Mouse (Mus musculus): Measurements from ENCODE around the gene Vmn2r88. TPM values are rescaled to one million over a fixed set of nuclear protein-coding genes. Genes with fewer than 3 reads are reported as not detected.

Vmn2r88 gene
- polyA plus RNA-seq (2015; fragmentation: Nextera tagmentation; extraction: Ambion mirVana): not detected in 2 replicates

- H3K4me3 ChIP-seq (ENCODE audit: low read depth, low read length): no peak within 1 kb of the TSS
- H3K27me3 ChIP-seq (replicated peaks; ENCODE audit: control insufficient read depth, insufficient read depth, low read length): no peaks in the 10 kb centered on the region
- H3K9me3 ChIP-seq (ENCODE audit: control insufficient read depth): no peaks in the 10 kb centered on the region
- 76% methylated on average over 1 of the region's 1 CpGs for WGBS
- H3K9ac ChIP-seq (ENCODE audit: low read depth, low read length): no peak within 1 kb of the TSS
- no peak within 1 kb of the TSS for H3K27ac ChIP-seq (ENCODE audit: low read depth, low read length)
- no peaks in the 10 kb centered on the region for H3K4me1 ChIP-seq (replicated peaks; ENCODE audit: control insufficient read depth, insufficient read depth, low read length)
- H3K36me3 ChIP-seq (ENCODE audit: control insufficient read depth, insufficient read depth): no peaks in the 10 kb centered on the region
- ATAC-seq: no peak
- H3K4me2 ChIP-seq (replicated peaks; ENCODE audit: low read depth): no peak within 1 kb of the TSS
- no peak for TF ChIP-seq CTCF (IDR thresholded peaks at IDR 0.05; ENCODE audit: low read depth)
Measured at GRCm38 (mm10) chr14:51410520-51410919, at the start of gene Vmn2r88. TSS of gene Vmn2r88 (plus strand) at chr14:51410820.

- Histone ChIP-seq H3K4me1 (replicated peaks; ENCODE audit: control insufficient read depth, insufficient read depth, low read length) (no peaks in the 10 kb centered on the region), H3K4me2 (replicated peaks; ENCODE audit: low read depth) (no peak within 1 kb of the TSS)
- whole genome bisulfite sequencing: 85% methylated on average over 1 of the region's 1 CpGs
Measured at GRCm38 (mm10) chr14:51361456-51361855, 49.2 kb upstream of the Vmn2r88 start, which contains the start of gene Gm7247. TSS of gene Gm7247 (plus strand) at chr14:51361756.

GRCm38 (mm10) chr14:51382805-51383204 is 27.8 kb upstream of the Vmn2r88 start:
- no peaks in the 10 kb centered on the region for H3K27me3 ChIP-seq (replicated peaks; ENCODE audit: control insufficient read depth, insufficient read depth, low read length)
- TF ChIP-seq CTCF (IDR thresholded peaks at IDR 0.05; ENCODE audit: low read depth): no peak
- H3K36me3 ChIP-seq (ENCODE audit: control insufficient read depth, insufficient read depth): no peaks in the 10 kb centered on the region
- H3K9ac ChIP-seq (ENCODE audit: low read depth, low read length): no peak overlapping the region
- H3K4me3 ChIP-seq (ENCODE audit: low read depth, low read length): no peak overlapping the region
- H3K27ac ChIP-seq (ENCODE audit: low read depth, low read length): no peak overlapping the region
- no peaks in the 10 kb centered on the region for H3K4me1 ChIP-seq (replicated peaks; ENCODE audit: control insufficient read depth, insufficient read depth, low read length)
- H3K4me2 ChIP-seq (replicated peaks; ENCODE audit: low read depth): no peak overlapping the region
- H3K9me3 ChIP-seq (ENCODE audit: control insufficient read depth): 0 out of 2 replicates have a peak, but pooled peaks cover 2% of the 10 kb centered on the region
- 92% methylated on average over 20 of the region's 20 CpGs for WGBS
- no peak; the same call in 1 of the 2 replicates for ATAC-seq

More at GRCm38 (mm10) chr14:51361456-51361855, 49.2 kb upstream of the Vmn2r88 start, which contains the start of gene Gm7247:
- Histone ChIP-seq H3K27ac (ENCODE audit: low read depth, low read length) (no peak within 1 kb of the TSS), H3K9ac (ENCODE audit: low read depth, low read length) (no peak within 1 kb of the TSS), H3K9me3 (ENCODE audit: control insufficient read depth) (no peaks in the 10 kb centered on the region), H3K27me3 (replicated peaks; ENCODE audit: control insufficient read depth, insufficient read depth, low read length) (peaks cover 7% of the 10 kb centered on the region; the same call in 1 of the 2 replicates), H3K36me3 (ENCODE audit: control insufficient read depth, insufficient read depth) (no peaks in the 10 kb centered on the region), H3K4me3 (ENCODE audit: low read depth, low read length) (no peak within 1 kb of the TSS)
- TF ChIP-seq CTCF (IDR thresholded peaks at IDR 0.05; ENCODE audit: low read depth): no peak
- no peak for ATAC-seq

GRCm38 (mm10) chr14:51384351-51384750 is 26.3 kb upstream of the Vmn2r88 start:
- H3K27me3 ChIP-seq (replicated peaks; ENCODE audit: control insufficient read depth, insufficient read depth, low read length): no peaks in the 10 kb centered on the region
- no peak overlapping the region for H3K4me2 ChIP-seq (replicated peaks; ENCODE audit: low read depth)
- no peaks in the 10 kb centered on the region for H3K36me3 ChIP-seq (ENCODE audit: control insufficient read depth, insufficient read depth)
- H3K9ac ChIP-seq (ENCODE audit: low read depth, low read length): no peak overlapping the region
- no peak for ATAC-seq
- H3K27ac ChIP-seq (ENCODE audit: low read depth, low read length): no peak overlapping the region
- H3K9me3 ChIP-seq (ENCODE audit: control insufficient read depth): 0 out of 2 replicates have a peak, but pooled peaks cover 2% of the 10 kb centered on the region
- WGBS: 95% methylated on average over 10 of the region's 10 CpGs
- H3K4me3 ChIP-seq (ENCODE audit: low read depth, low read length): no peak overlapping the region
- no peaks in the 10 kb centered on the region for H3K4me1 ChIP-seq (replicated peaks; ENCODE audit: control insufficient read depth, insufficient read depth, low read length)
- TF ChIP-seq CTCF (IDR thresholded peaks at IDR 0.05; ENCODE audit: low read depth): no peak

GRCm38 (mm10) chr14:51385741-51386140 is 24.9 kb upstream of the Vmn2r88 start:
- 86% methylated on average over 4 of the region's 4 CpGs for WGBS
- no peaks in the 10 kb centered on the region for H3K36me3 ChIP-seq (ENCODE audit: control insufficient read depth, insufficient read depth)
- no peaks in the 10 kb centered on the region for H3K4me1 ChIP-seq (replicated peaks; ENCODE audit: control insufficient read depth, insufficient read depth, low read length)
- no peak overlapping the region for H3K27ac ChIP-seq (ENCODE audit: low read depth, low read length)
- H3K9me3 ChIP-seq (ENCODE audit: control insufficient read depth): 0 out of 2 replicates have a peak, but pooled peaks cover 2% of the 10 kb centered on the region
- no peak overlapping the region for H3K4me2 ChIP-seq (replicated peaks; ENCODE audit: low read depth)
- 0 out of 2 replicates have a peak, but pooled peaks have one; percentile 31 for ATAC-seq
- no peak overlapping the region for H3K9ac ChIP-seq (ENCODE audit: low read depth, low read length)
- no peaks in the 10 kb centered on the region for H3K27me3 ChIP-seq (replicated peaks; ENCODE audit: control insufficient read depth, insufficient read depth, low read length)
- no peak overlapping the region for H3K4me3 ChIP-seq (ENCODE audit: low read depth, low read length)
- TF ChIP-seq CTCF (IDR thresholded peaks at IDR 0.05; ENCODE audit: low read depth): no peak

GRCm38 (mm10) chr14:51387768-51388167 is 22.9 kb upstream of the Vmn2r88 start:
- no peak for TF ChIP-seq CTCF (IDR thresholded peaks at IDR 0.05; ENCODE audit: low read depth)
- Histone ChIP-seq H3K9me3 (ENCODE audit: control insufficient read depth) (0 out of 2 replicates have a peak, but pooled peaks cover 2% of the 10 kb centered on the region), H3K4me1 (replicated peaks; ENCODE audit: control insufficient read depth, insufficient read depth, low read length) (no peaks in the 10 kb centered on the region), H3K9ac (ENCODE audit: low read depth, low read length) (no peak overlapping the region), H3K36me3 (ENCODE audit: control insufficient read depth, insufficient read depth) (no peaks in the 10 kb centered on the region), H3K27ac (ENCODE audit: low read depth, low read length) (no peak overlapping the region), H3K4me3 (ENCODE audit: low read depth, low read length) (no peak overlapping the region), H3K4me2 (replicated peaks; ENCODE audit: low read depth) (no peak overlapping the region), H3K27me3 (replicated peaks; ENCODE audit: control insufficient read depth, insufficient read depth, low read length) (no peaks in the 10 kb centered on the region)
- 98% methylated on average over 8 of the region's 8 CpGs for WGBS
- ATAC-seq: peak; percentile 32

All from intestine, postnatal 0 days (tissue).